Mouse (Mus musculus) stomach, embryonic 16.5 days (tissue): ENCODE data around the gene Syt12. TPM values are rescaled to one million over a fixed set of nuclear protein-coding genes. Genes with fewer than 3 reads are reported as not detected.

Experiments
- ATAC-seq: fragments of 200-750 bp; cut with Nextera tagmentation; 2 replicates; pipeline ENCODE4 v1.8.0; 2017; ENCODE audit warnings: moderate number of reproducible peaks, moderate TSS enrichment; ENCODE audit not compliant: insufficient read depth, low FRiP score
- H3K27ac ChIP-seq: fragments of 300-500 bp; sonication (generic); 2 replicates; pipeline ENCODE4 v1.5.1; 2014; ENCODE audit warnings: low read length
- H3K27me3 ChIP-seq: fragments of 300-500 bp; sonication (generic); 2 replicates; pipeline ENCODE4 v1.6.1; 2014; ENCODE audit warnings: low read length, control low read depth, mixed read lengths; ENCODE audit not compliant: control insufficient read depth, insufficient read depth
- H3K36me3 ChIP-seq: fragments of 300-500 bp; sonication (generic); 2 replicates; pipeline ENCODE4 v1.6.1; 2014; ENCODE audit warnings: low read length; ENCODE audit not compliant: control insufficient read depth, insufficient read depth
- H3K4me1 ChIP-seq: fragments of 300-500 bp; sonication (generic); 2 replicates; pipeline ENCODE4 v1.6.1; 2014; ENCODE audit warnings: low read length, control low read depth, mixed read lengths; ENCODE audit not compliant: control insufficient read depth, insufficient read depth
- H3K4me2 ChIP-seq: fragments of 300-500 bp; sonication (generic); 2 replicates; pipeline ENCODE4 v1.6.1; 2014; ENCODE audit warnings: low read depth, low read length, mixed read lengths
- H3K4me3 ChIP-seq: fragments of 300-500 bp; sonication (generic); replicated peaks from 2 replicates; pipeline ENCODE4 v1.5.1; 2014; ENCODE audit warnings: mild to moderate bottlenecking, low read length
- H3K9ac ChIP-seq: fragments of 300-500 bp; sonication (generic); 2 replicates; pipeline ENCODE4 v1.6.1; 2014; ENCODE audit warnings: low read length
- H3K9me3 ChIP-seq: fragments of 300-500 bp; sonication (generic); replicated peaks from 2 replicates; pipeline ENCODE4 v1.6.1; 2016; ENCODE audit warnings: low read length, control low read depth; ENCODE audit not compliant: control insufficient read depth
- WGBS: fragments of 180-500 bp; shearing (Covaris S2); extraction: QIAGEN DNeasy Blood & Tissue Kit; methylation state at CpG from one replicate; pipeline ENCODE4 v1.1.7; 2014; 5-methylcytosine and 5-hydroxymethylcytosine counted together
- polyA plus RNA-seq: library from polyadenylated mRNA; unstranded; fragments of >200 nt; fragmentation: Nextera tagmentation; extraction: Ambion mirVana; gene quantifications from 2 replicates; pipeline ENCODE4 v1.2.1, GENCODE M21; 2015

Syt12 gene
- polyA plus RNA-seq, 1 experiment from 2014 or later: 0.75 TPM

- no peaks in the 10 kb centered on the region for H3K27me3 ChIP-seq
- no peak for ATAC-seq
- WGBS: 57% methylated on average over 3 of the region's 3 CpGs
- no peaks in the 10 kb centered on the region for H3K9me3 ChIP-seq
- H3K4me3 ChIP-seq: no peak overlapping the region
- H3K9ac ChIP-seq: no peak overlapping the region
- H3K36me3 ChIP-seq: no peaks in the 10 kb centered on the region
- H3K27ac ChIP-seq: peak overlapping the region; percentile 85
- no peak overlapping the region for H3K4me2 ChIP-seq
- peaks cover 6% of the 10 kb centered on the region; the same call in 1 of the 2 replicates for H3K4me1 ChIP-seq
Observed at GRCm38 (mm10) chr19:4507746-4508145, 30.5 kb upstream of the Syt12 start.

GRCm38 (mm10) chr19:4504830-4505229 lies 27.6 kb upstream of the Syt12 start:
- Histone ChIP-seq H3K4me3 (no peak overlapping the region), H3K9ac (no peak overlapping the region), H3K27ac (no peak overlapping the region), H3K27me3 (no peaks in the 10 kb centered on the region), H3K36me3 (no peaks in the 10 kb centered on the region), H3K4me2 (no peak overlapping the region), H3K9me3 (no peaks in the 10 kb centered on the region), H3K4me1 (no peaks in the 10 kb centered on the region)
- no peak for ATAC-seq
- WGBS: 86% methylated on average over 1 of the region's 1 CpGs

DNA sequence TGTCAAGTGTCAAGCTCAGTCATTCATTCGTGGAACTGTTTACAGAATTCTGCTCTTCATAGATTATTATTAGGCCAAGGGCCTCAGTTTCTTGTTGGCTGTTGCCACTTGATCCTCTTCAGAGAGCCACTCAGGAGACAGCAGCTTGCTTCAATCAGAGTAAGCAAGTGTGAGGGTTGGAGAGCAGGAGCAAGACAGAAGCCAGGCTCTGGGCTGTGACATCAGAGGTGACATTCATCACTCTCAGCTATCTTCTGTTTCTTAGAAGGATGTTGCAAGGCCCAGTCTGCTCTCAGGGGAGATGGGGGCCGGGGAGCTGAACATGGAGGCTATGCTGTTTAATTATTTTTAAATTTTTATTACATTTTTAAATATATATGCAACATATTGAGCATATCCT lies 25.5 kb upstream of the Syt12 start:
- Histone ChIP-seq H3K27ac (no peak overlapping the region), H3K4me1 (peaks cover 7% of the 10 kb centered on the region), H3K4me2 (no peak overlapping the region), H3K9me3 (no peaks in the 10 kb centered on the region), H3K4me3 (no peak overlapping the region), H3K36me3 (no peaks in the 10 kb centered on the region), H3K27me3 (no peaks in the 10 kb centered on the region), H3K9ac (no peak overlapping the region)
- ATAC-seq: no peak
- WGBS: 45% methylated on average over 2 of the region's 2 CpGs

GRCm38 (mm10) chr19:4498062-4498933 lies 21.1 kb upstream of the Syt12 start, which contains the start of gene 2010003K11Rik:
Gene 2010003K11Rik, minus strand, starts transcription at chr19:4498583.
- no peaks in the 10 kb centered on the region for H3K9me3 ChIP-seq
- 61% methylated on average over 16 of the region's 16 CpGs for WGBS
- 0 out of 2 replicates have a peak within 1 kb of the TSS, but pooled peaks have one; percentile 37 for H3K9ac ChIP-seq
- peaks cover 10% of the 10 kb centered on the region for H3K4me1 ChIP-seq
- H3K27me3 ChIP-seq: no peaks in the 10 kb centered on the region; the same call in 1 of the 2 replicates
- no peaks in the 10 kb centered on the region for H3K36me3 ChIP-seq
- peak within 1 kb of the TSS; percentile 29; the same call in 1 of the 2 replicates for H3K4me2 ChIP-seq
- H3K4me3 ChIP-seq: no peak within 1 kb of the TSS; the same call in 1 of the 2 replicates
- no peak for ATAC-seq
- no peak within 1 kb of the TSS for H3K27ac ChIP-seq

- WGBS: 7% methylated on average over 4 of the region's 4 CpGs
- peak; percentile 58 for ATAC-seq
- peak overlapping the region; percentile 49; the same call in 1 of the 2 replicates for H3K27ac ChIP-seq
- H3K4me2 ChIP-seq: peak overlapping the region; percentile 29; the same call in 1 of the 2 replicates
- H3K9ac ChIP-seq: 0 out of 2 replicates have a peak overlapping the region, but pooled peaks have one; percentile 37
- H3K27me3 ChIP-seq: no peaks in the 10 kb centered on the region; the same call in 1 of the 2 replicates
- H3K9me3 ChIP-seq: no peaks in the 10 kb centered on the region
- H3K4me3 ChIP-seq: no peak overlapping the region; the same call in 1 of the 2 replicates
- H3K36me3 ChIP-seq: no peaks in the 10 kb centered on the region
- H3K4me1 ChIP-seq: peaks cover 10% of the 10 kb centered on the region
Observed at GRCm38 (mm10) chr19:4497263-4497973, 20.2 kb upstream of the Syt12 start.

DNA sequence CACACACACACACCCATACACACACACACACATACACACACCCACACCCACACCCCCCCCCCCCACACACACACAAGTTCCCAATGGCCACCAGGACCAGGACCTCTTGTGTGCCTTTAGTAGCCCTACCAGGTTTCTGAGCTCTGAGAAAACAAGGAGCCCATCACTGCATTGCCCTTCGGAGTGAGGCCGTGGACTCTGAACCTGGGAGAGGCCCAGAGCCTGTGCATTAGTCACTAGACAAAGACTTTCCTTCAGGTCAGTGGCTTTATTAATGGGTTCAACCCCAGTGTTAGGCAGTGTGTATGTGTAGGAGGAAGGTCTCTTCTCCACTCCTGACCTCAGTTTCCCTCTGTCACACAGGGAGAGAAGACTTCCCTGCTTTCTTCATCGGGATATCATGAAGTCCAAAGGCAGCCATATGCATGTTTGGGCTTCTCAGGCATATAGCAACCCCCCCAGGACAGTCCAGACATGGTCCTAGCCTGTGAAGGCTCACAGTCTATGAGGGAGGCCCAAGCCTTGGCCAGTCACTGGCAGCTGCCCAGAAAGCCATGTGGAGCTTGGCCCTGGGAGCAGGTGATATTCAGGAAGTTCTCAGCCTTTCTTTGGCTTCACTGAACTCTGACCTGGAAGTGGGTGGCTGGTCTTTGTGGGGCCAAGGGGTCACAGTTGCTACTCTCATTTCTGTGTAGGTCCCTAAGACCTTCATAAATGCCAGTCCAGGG lies 19.5 kb upstream of the Syt12 start:
- Histone ChIP-seq H3K9ac (no peak overlapping the region), H3K9me3 (no peaks in the 10 kb centered on the region), H3K4me1 (peaks cover 10% of the 10 kb centered on the region), H3K27ac (peak overlapping the region; percentile 49; the same call in 1 of the 2 replicates), H3K4me3 (no peak overlapping the region), H3K4me2 (no peak overlapping the region), H3K27me3 (no peaks in the 10 kb centered on the region; the same call in 1 of the 2 replicates), H3K36me3 (no peaks in the 10 kb centered on the region)
- 74% methylated on average over 3 of the region's 3 CpGs for WGBS
- peak; percentile 65; the same call in 1 of the 2 replicates for ATAC-seq

DNA sequence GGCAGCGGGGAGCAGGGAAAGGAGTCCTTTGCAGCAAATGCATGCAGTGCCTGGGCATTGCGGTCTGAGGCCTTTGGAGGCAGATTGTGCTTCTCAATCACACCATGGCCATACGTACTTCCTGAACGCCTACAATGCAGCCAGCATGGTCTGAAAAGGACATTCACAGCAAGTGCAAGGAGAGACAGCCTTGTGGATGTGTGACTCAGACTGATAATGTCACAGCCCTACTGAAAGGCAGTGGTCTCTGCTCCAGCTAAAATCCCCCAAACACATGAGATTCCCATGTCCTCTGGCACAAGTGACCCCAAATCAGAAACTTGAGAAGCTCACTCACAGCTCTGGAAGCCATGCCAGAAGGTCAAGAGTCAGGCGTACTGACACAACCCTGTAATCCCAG lies 18.6 kb upstream of the Syt12 start:
- no peak for ATAC-seq
- Histone ChIP-seq H3K4me1 (peaks cover 10% of the 10 kb centered on the region), H3K27me3 (no peaks in the 10 kb centered on the region; the same call in 1 of the 2 replicates), H3K27ac (no peak overlapping the region), H3K4me2 (no peak overlapping the region), H3K9ac (no peak overlapping the region), H3K9me3 (no peaks in the 10 kb centered on the region), H3K36me3 (no peaks in the 10 kb centered on the region), H3K4me3 (no peak overlapping the region)
- WGBS: 86% methylated on average over 5 of the region's 5 CpGs

GRCm38 (mm10) chr19:4494707-4495106 lies 17.5 kb upstream of the Syt12 start:
- Histone ChIP-seq H3K4me2 (no peak overlapping the region), H3K9ac (no peak overlapping the region), H3K9me3 (no peaks in the 10 kb centered on the region), H3K27me3 (no peaks in the 10 kb centered on the region; the same call in 1 of the 2 replicates), H3K4me1 (peaks cover 10% of the 10 kb centered on the region), H3K36me3 (no peaks in the 10 kb centered on the region), H3K27ac (no peak overlapping the region), H3K4me3 (no peak overlapping the region)
- ATAC-seq: no peak
- 73% methylated on average over 7 of the region's 7 CpGs for WGBS
